In the genomic region with DNA sequence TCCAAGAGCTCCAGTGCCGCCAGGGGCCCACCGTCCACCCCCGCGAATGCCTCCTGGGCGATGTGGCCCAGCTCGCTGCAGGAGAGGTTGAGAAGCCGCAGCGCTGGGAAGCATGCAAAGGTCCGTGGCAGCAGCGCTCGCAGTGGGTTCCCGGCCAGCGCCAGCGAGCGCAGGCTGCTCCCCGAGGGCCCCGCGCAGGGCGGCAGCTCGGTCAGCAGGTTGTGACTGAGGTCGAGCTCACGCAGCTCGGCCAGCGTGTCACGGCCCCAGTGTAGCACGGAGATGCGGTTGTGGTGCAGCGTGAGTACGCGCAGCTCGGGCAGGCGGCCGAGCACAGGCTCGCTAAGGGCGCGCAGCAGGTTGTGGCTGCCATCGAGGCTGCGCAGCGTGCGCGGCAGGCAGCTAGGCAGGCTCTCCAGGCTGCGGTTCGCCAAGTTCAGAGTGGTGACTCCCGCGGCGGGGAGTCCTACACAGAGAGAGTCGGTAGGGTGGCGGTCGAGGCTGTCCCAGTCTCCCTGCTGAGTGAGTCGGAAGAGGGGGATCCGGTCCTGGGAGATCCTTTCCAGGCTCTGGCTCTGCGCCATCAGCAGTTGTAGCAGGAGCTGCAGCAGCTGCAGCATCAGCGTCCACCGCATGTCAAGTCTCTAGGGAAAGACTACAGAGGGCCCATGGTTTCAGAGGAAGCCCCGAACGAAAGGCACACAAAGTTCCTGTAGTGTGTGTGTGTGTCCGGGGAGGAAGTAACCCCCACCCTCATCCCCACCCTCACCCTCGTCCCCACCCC, we compare ENCODE assay signal across 9 mouse cellular contexts. TPM values are rescaled to one million over a fixed set of nuclear protein-coding genes. Genes with fewer than 3 reads are reported as not detected.
DNase-seq lines count a peak whose midpoint lies in the region; ATAC-seq and TF ChIP-seq lines count a peak whose summit lies in the region.
"Had no signal": no experiment of that assay in that cellular context is flagged by ENCODE, and none has a peak within 500 bp of the region (broad histone marks: within the 10 kb centered on the region; RNA-seq: fewer than 3 reads in every experiment).

No protein-coding gene starts in this region.

- TF ChIP-seq CTCF in brain, embryonic 14.5 days (IDR thresholded peaks at IDR 0.05; ENCODE audit: borderline replicate concordance, extremely low read depth, insufficient read depth, insufficient read length), result no peak

- H3K4me1 ChIP-seq in erythroblast, embryonic 14.5 days (ENCODE audit: control insufficient read depth), result no peaks in the 10 kb centered on the region
- H3K4me1 ChIP-seq in midbrain, embryonic 11.5 days (ENCODE audit: control insufficient read depth, insufficient read depth, low read length), result peaks cover 18% of the 10 kb centered on the region

- no peak overlapping the region for H3K27ac ChIP-seq in midbrain, embryonic 11.5 days (ENCODE audit: low read depth, low read length)
- H3K27ac ChIP-seq: macrophage had no signal

- under 1% methylated on average over 58 of the region's 58 CpGs for WGBS in midbrain, embryonic 11.5 days

- DNase-seq in 416B (ENCODE audit: low read depth), result peak; percentile 54
- DNase-seq in brain, embryonic 14.5 days (ENCODE audit: low read depth), result peak; percentile 82
- DNase-seq in kidney, postnatal 10 days, result peak; percentile 74
- DNase-seq in midbrain, embryonic 11.5 days (ENCODE audit: low spot score, missing footprints), result peak; percentile 97
- peak; percentile 37 for DNase-seq in testis, postnatal 14 days (ENCODE audit: low spot score)

- H3K9ac ChIP-seq in midbrain, embryonic 11.5 days (ENCODE audit: low read length), result peak overlapping the region; percentile 6; the same call in 1 of the 2 replicates

- peak overlapping the region; percentile 91 for H3K4me2 ChIP-seq in midbrain, embryonic 11.5 days

- ATAC-seq in erythroblast, adult 5-6 weeks (replicated peaks; ENCODE audit: low FRiP score, poor library complexity, severe bottlenecking), result no peak
- ATAC-seq in granulocyte monocyte progenitor cell, adult 5-6 weeks (replicated peaks; ENCODE audit: poor library complexity, severe bottlenecking), result peak; percentile 76
- peak; percentile 73 for ATAC-seq in midbrain, embryonic 11.5 days (ENCODE audit: low FRiP score)

- no peak for TF ChIP-seq POLR2A in brain, embryonic 14.5 days (IDR thresholded peaks at IDR 0.05; ENCODE audit: borderline replicate concordance, extremely low read depth, insufficient read depth, insufficient read length, poor library complexity, severe bottlenecking)

- no peaks in the 10 kb centered on the region for H3K9me3 ChIP-seq in erythroblast, embryonic 14.5 days (ENCODE audit: control insufficient read depth, low read length)
- no peaks in the 10 kb centered on the region for H3K9me3 ChIP-seq in midbrain, embryonic 11.5 days (ENCODE audit: control insufficient read depth, low read length)

- peak overlapping the region; percentile 13 for H3K4me3 ChIP-seq in erythroblast, embryonic 14.5 days (replicated peaks)
- peak overlapping the region; percentile 53 for H3K4me3 ChIP-seq in midbrain, embryonic 11.5 days (ENCODE audit: low read depth, low read length)

- no peaks in the 10 kb centered on the region for H3K36me3 ChIP-seq in erythroblast, embryonic 14.5 days (ENCODE audit: control insufficient read depth)
- no peaks in the 10 kb centered on the region for H3K36me3 ChIP-seq in midbrain, embryonic 11.5 days (ENCODE audit: control insufficient read depth, insufficient read depth, low read length)

- peaks cover 48% of the 10 kb centered on the region for H3K27me3 ChIP-seq in erythroblast, embryonic 14.5 days (ENCODE audit: control insufficient read depth)
- peaks cover 30% of the 10 kb centered on the region for H3K27me3 ChIP-seq in midbrain, embryonic 11.5 days (ENCODE audit: control insufficient read depth, insufficient read depth, low read length)

RNA-seq across cellular contexts. Expression of a gene that starts 1.2 kb away (rescaled TPM):
- not detected in 2 replicates for polyA plus RNA-seq in erythroblast, embryonic 14.5 days (2012)
- total RNA-seq in erythroblast, adult 5-6 weeks (2015; ENCODE audit: low replicate concordance), result not detected in 2 replicates
- not detected in 2 replicates for total RNA-seq in erythroblast, adult 5-6 weeks (2017; ENCODE audit: low replicate concordance)
- 0.11 and 0.21 TPM in 2 replicates for polyA plus RNA-seq in brain, embryonic 14.5 days (2012; rRNA removed)
- total RNA-seq in granulocyte monocyte progenitor cell, adult 5-6 weeks (2014; fragmentation: Nextera tagmentation), result not detected in 2 replicates
- total RNA-seq in granulocyte monocyte progenitor cell, adult 5-6 weeks (2017), result 0.09 and 0.10 TPM in 2 replicates
- polyA plus RNA-seq in midbrain, embryonic 11.5 days (2014; fragmentation: Nextera tagmentation; extraction: Ambion mirVana), result 0.14 and 0.18 TPM in 2 replicates
- polyA plus RNA-seq: macrophage had no signal

RNA-seq across cellular contexts. Expression of a gene that starts 33.0 kb away (rescaled TPM):
- polyA plus RNA-seq in erythroblast, embryonic 14.5 days (2012), result 1.4 and 1.9 TPM in 2 replicates
- total RNA-seq in erythroblast, adult 5-6 weeks (2015; ENCODE audit: low replicate concordance), result 7.1 and 17.6 TPM in 2 replicates
- total RNA-seq in erythroblast, adult 5-6 weeks (2017; ENCODE audit: low replicate concordance), result 4.6 and 8.3 TPM in 2 replicates
- polyA plus RNA-seq in brain, embryonic 14.5 days (2012; rRNA removed), result 27.0 and 35.7 TPM in 2 replicates
- total RNA-seq in granulocyte monocyte progenitor cell, adult 5-6 weeks (2014; fragmentation: Nextera tagmentation), result 26.1 and 28.8 TPM in 2 replicates
- 33.0 and 42.3 TPM in 2 replicates for total RNA-seq in granulocyte monocyte progenitor cell, adult 5-6 weeks (2017)
- polyA plus RNA-seq in midbrain, embryonic 11.5 days (2014; fragmentation: Nextera tagmentation; extraction: Ambion mirVana), result 24.7 and 25.5 TPM in 2 replicates

Comparison
In these comparisons a context has a peak if more than half of its experiments do, and no peak if none do; other contexts are left out.
1. DNase-seq: peak in every context shown above with its lines; median percentile 97 in midbrain, embryonic 11.5 days; 82 in brain, embryonic 14.5 days; 74 in kidney, postnatal 10 days; 54 in 416B; 37 in testis, postnatal 14 days.